13 mouse cellular contexts compared by ENCODE assay signal in genomic region chrX:18165121-18165520, GRCm38 (mm10). TPM values are rescaled to one million over a fixed set of nuclear protein-coding genes. Genes with fewer than 3 reads are reported as not detected.
DNase-seq lines count a peak whose midpoint lies in the region; ATAC-seq and TF ChIP-seq lines count a peak whose summit lies in the region.
"Had no signal": no experiment of that assay in that cellular context is flagged by ENCODE, and none has a peak within 500 bp of the region (broad histone marks: within the 10 kb centered on the region; RNA-seq: fewer than 3 reads in every experiment).

No protein-coding gene starts in this region.

- no peak overlapping the region for H3K9ac ChIP-seq in embryonic facial prominence, embryonic 15.5 days
- H3K9ac ChIP-seq: limb, embryonic 15.5 days had no signal

- H3ac ChIP-seq in myocyte (ENCODE audit: control insufficient read depth, insufficient read length): no peak overlapping the region

- no peaks in the 10 kb centered on the region for H3K27me3 ChIP-seq in embryonic facial prominence, embryonic 15.5 days
- H3K27me3 ChIP-seq in myocyte (ENCODE audit: control insufficient read depth, insufficient read depth, insufficient read length): no peaks in the 10 kb centered on the region
- H3K27me3 ChIP-seq: limb, embryonic 15.5 days had no signal

- no peak for DNase-seq in layer of hippocampus, adult 2 months (ENCODE audit: low spot score in 2 of 2)
- DNase-seq in layer of hippocampus, adult 9-11 months: no peak
- DNase-seq in induced T-regulatory cell, adult 2 months (ENCODE audit: low read depth): peak; percentile 1
- DNase-seq in thymus, postnatal 10 days (ENCODE audit: low spot score in 2 of 2): no peak
- no peak for DNase-seq in adrenal gland, adult 8-10 months
- DNase-seq: adrenal gland, postnatal 36 days; cerebellum, postnatal 36 days; kidney, adult 18-20 months; spleen, adult 18-20 months had no signal

- no peaks in the 10 kb centered on the region for H3K36me3 ChIP-seq in embryonic facial prominence, embryonic 15.5 days
- H3K36me3 ChIP-seq in myocyte (ENCODE audit: control insufficient read depth, insufficient read depth): no peaks in the 10 kb centered on the region
- H3K36me3 ChIP-seq: limb, embryonic 15.5 days had no signal

- no peaks in the 10 kb centered on the region for H3K9me3 ChIP-seq in embryonic facial prominence, embryonic 15.5 days (replicated peaks)
- H3K9me3 ChIP-seq: limb, embryonic 15.5 days had no signal

- no peaks in the 10 kb centered on the region for H3K4me1 ChIP-seq in embryonic facial prominence, embryonic 15.5 days
- H3K4me1 ChIP-seq: limb, embryonic 15.5 days had no signal

- WGBS in embryonic facial prominence, embryonic 15.5 days: 59% methylated on average over 2 of the region's 2 CpGs

- no peak for TF ChIP-seq CTCF in layer of hippocampus, adult 2 months (conservative IDR thresholded peaks at IDR 0.05)

- peaks cover 67% of the 10 kb centered on the region for H3K79me2 ChIP-seq in myocyte (ENCODE audit: control insufficient read depth, insufficient read depth)

- H3K4me3 ChIP-seq in layer of hippocampus, adult 2 months: peak overlapping the region; percentile 75
- H3K4me3 ChIP-seq in embryonic facial prominence, embryonic 15.5 days (replicated peaks): no peak overlapping the region
- peak overlapping the region; percentile 88 for H3K4me3 ChIP-seq in myocyte

- H3K27ac ChIP-seq in layer of hippocampus, adult 2 months: no peak overlapping the region
- no peak overlapping the region for H3K27ac ChIP-seq in embryonic facial prominence, embryonic 15.5 days (replicated peaks)
- H3K27ac ChIP-seq: limb, embryonic 15.5 days had no signal

- no peak for ATAC-seq in embryonic facial prominence, embryonic 15.5 days (ENCODE audit: insufficient number of reproducible peaks, low FRiP score, low TSS enrichment, low read depth)

- H3K4me2 ChIP-seq in embryonic facial prominence, embryonic 15.5 days (replicated peaks): 0 out of 2 replicates have a peak overlapping the region, but pooled peaks have one; percentile 48
- H3K4me2 ChIP-seq in myocyte (ENCODE audit: low read depth): peak overlapping the region; percentile 72

- TF ChIP-seq POLR2A in myocyte (IDR thresholded peaks at IDR 0.05; ENCODE audit: insufficient read length, low read depth): no peak

TF ChIP-seq in myocyte, 11 proteins besides CTCF, POLR2A, EP300 and RAD21:
- TF ChIP-seq MYOD1 (IDR thresholded peaks at IDR 0.05; ENCODE audit: control insufficient read depth in 1 of 3, insufficient read length in 2 of 3, low read depth in 2 of 3) (no peak), MYOG (IDR thresholded peaks at IDR 0.05; ENCODE audit: control insufficient read depth in 1 of 3, insufficient read depth in 1 of 3, insufficient read length in 2 of 3, low read depth in 2 of 3) (no peak), E2F4 (IDR thresholded peaks at IDR 0.05; ENCODE audit: insufficient read depth) (no peak), POLR2AphosphoS2 (IDR thresholded peaks at IDR 0.05; ENCODE audit: insufficient read length, low read depth) (no peak), REST (IDR thresholded peaks at IDR 0.05; ENCODE audit: insufficient read depth, insufficient read length) (no peak), CEBPB (IDR thresholded peaks at IDR 0.05; ENCODE audit: insufficient read depth, poor library complexity, severe bottlenecking) (no peak), MAX (IDR thresholded peaks at IDR 0.05; ENCODE audit: low read depth) (no peak)
TF ChIP-seq in myocyte: peak in this region for 0.

RNA-seq across cellular contexts. Expression of gene Kdm6a, which starts 2.7 kb away (rescaled TPM):
- total RNA-seq in layer of hippocampus, adult 2 months (2021): 10 to 100 TPM; 37.3 to 59.2 TPM
- 22.4 and 22.6 TPM in 2 replicates for polyA plus RNA-seq in embryonic facial prominence, embryonic 15.5 days (2015; fragmentation: Nextera tagmentation; extraction: Ambion mirVana)
- polyA plus RNA-seq in myocyte (2012; fragmentation: generic; extraction: Trizol): 5.7 TPM
- 10 to 100 TPM; 46.4 to 75.7 (median 62.6) TPM for total RNA-seq in adrenal gland, adult 8-10 months (2022)

RNA-seq across cellular contexts. Expression of gene Dusp21, which starts 19.5 kb away (rescaled TPM):
- total RNA-seq in layer of hippocampus, adult 2 months (2021): not detected
- not detected in 2 replicates for polyA plus RNA-seq in embryonic facial prominence, embryonic 15.5 days (2015; fragmentation: Nextera tagmentation; extraction: Ambion mirVana)
- not detected for polyA plus RNA-seq in myocyte (2012; fragmentation: generic; extraction: Trizol)
- not detected for total RNA-seq in adrenal gland, adult 8-10 months (2022)
- total RNA-seq: adrenal gland, postnatal 36 days; neutrophil, adult 5-6 weeks had no signal
- polyA plus RNA-seq: limb, embryonic 15.5 days had no signal
